Mouse (Mus musculus) olfactory bulb, adult 2 months (tissue): ENCODE measurements around the gene Plekhg3. TPM values are rescaled to one million over a fixed set of nuclear protein-coding genes. Genes with fewer than 3 reads are reported as not detected.

Experiments
- H3K27ac ChIP-seq: fragments of 200-500 bp; 2 replicates; pipeline ENCODE4 v1.5.1; 2012; ENCODE audit warnings: low read depth, low read length; ENCODE audit not compliant: insufficient read depth
- H3K4me1 ChIP-seq: fragments of 200-500 bp; 2 replicates; pipeline ENCODE4 v1.6.1; 2012; ENCODE audit warnings: low read length; ENCODE audit not compliant: control insufficient read depth, insufficient read depth
- H3K4me3 ChIP-seq: fragments of 200-500 bp; 2 replicates; pipeline ENCODE4 v1.5.1; 2012; ENCODE audit warnings: mild to moderate bottlenecking, low read depth, low read length, moderate library complexity; ENCODE audit not compliant: insufficient read depth
- CTCF ChIP-seq: fragments of 200-500 bp; IDR thresholded peaks from 2 replicates; pipeline ENCODE4 v1.5.1; 2012; ENCODE audit warnings: low read depth, mild to moderate bottlenecking, low read length, moderate library complexity; ENCODE audit not compliant: insufficient read depth
- POLR2A ChIP-seq: fragments of 200-500 bp; IDR thresholded peaks from 2 replicates; pipeline ENCODE4 v1.6.1; 2012; ENCODE audit warnings: mild to moderate bottlenecking, low read depth, low read length, moderate library complexity; ENCODE audit not compliant: insufficient read depth
- WGBS: fragments of 180-500 bp; shearing (Covaris S2); methylation state at CpG from one replicate; pipeline ENCODE4 v1.1.7; 2018; 5-methylcytosine and 5-hydroxymethylcytosine counted together
- polyA plus RNA-seq: library from polyadenylated mRNA; stranded (reverse); fragments of >200 nt; gene quantifications from 2 replicates; pipeline ENCODE4 v1.2.4, GENCODE M21; 2012; ENCODE audit warnings: low replicate concordance; ENCODE audit not compliant: missing spikeins, insufficient read depth, insufficient read length

Gene Plekhg3
- polyA plus RNA-seq, 1 experiment, result not detected

DNA sequence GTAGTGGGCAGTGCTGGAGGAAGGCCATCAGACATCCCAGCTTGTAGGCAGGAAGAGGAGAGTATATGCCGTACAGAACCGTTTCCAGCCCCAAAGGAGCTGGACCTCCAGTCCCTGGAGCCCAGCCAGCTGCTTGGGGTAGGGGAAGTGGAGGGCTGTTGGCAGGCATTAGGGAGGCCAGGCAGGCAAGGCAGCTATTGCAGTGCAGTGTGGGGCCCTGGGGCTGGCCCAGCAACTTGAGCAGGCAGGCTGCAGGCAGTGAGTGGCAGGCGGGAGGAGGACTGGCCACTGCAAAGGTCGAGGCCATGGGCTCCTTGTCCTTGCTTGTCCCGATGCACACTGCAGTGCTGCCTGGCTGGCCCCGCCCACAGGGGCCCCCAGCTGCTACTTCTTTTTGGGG, 52.1 kb downstream of the Plekhg3 start:
- Histone ChIP-seq H3K27ac (no peak overlapping the region), H3K4me3 (no peak overlapping the region), H3K4me1 (peaks cover 13% of the 10 kb centered on the region)
- no peak for TF ChIP-seq CTCF
- TF ChIP-seq POLR2A, result no peak
- 41% methylated on average over 6 of the region's 6 CpGs for WGBS

DNA sequence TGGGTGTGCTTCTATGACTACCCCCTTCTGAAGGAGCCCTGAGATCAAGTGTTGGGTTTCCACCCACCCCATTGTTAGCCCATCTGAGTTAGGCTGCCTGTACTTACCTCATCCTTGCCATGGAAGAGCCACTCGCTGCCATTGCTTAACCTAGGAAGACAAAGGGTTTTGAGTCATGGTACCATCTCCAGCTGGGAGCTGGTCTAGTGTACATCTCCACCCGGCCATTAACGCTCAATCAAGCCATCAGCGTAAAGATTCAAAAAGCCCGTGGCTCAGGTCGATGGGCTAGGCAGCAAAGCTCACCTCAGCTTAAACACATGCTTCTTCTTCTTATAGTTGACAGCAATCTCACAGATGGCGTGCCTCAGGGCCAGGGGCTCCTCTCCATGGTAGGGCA, 52.8 kb downstream of the Plekhg3 start:
- Histone ChIP-seq H3K4me1 (peaks cover 13% of the 10 kb centered on the region), H3K27ac (no peak overlapping the region), H3K4me3 (no peak overlapping the region)
- TF ChIP-seq CTCF (no peak), POLR2A (no peak)
- WGBS, result 85% methylated on average over 7 of the region's 7 CpGs

DNA sequence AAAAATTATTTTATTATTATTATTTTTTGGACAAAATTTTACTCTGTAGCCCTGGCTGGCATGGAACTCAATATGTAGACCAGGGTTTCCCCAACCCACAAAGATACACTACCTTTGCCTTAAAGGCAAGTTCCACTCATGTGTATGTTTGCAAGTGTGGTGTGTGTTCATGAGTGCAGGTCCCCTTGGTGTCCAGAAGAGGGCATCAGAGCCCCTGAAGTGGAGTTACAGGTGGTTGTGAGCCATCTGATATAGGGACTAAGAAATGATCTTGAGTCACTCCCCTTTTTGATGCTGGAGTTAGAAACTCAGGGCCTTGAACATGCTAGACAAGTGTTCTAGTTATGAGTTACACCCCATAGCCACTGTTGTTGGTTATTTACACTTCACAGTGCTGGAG, 54.3 kb downstream of the Plekhg3 start:
- TF ChIP-seq POLR2A (no peak), CTCF (no peak)
- Histone ChIP-seq H3K27ac (no peak overlapping the region), H3K4me1 (peaks cover 13% of the 10 kb centered on the region), H3K4me3 (no peak overlapping the region)

DNA sequence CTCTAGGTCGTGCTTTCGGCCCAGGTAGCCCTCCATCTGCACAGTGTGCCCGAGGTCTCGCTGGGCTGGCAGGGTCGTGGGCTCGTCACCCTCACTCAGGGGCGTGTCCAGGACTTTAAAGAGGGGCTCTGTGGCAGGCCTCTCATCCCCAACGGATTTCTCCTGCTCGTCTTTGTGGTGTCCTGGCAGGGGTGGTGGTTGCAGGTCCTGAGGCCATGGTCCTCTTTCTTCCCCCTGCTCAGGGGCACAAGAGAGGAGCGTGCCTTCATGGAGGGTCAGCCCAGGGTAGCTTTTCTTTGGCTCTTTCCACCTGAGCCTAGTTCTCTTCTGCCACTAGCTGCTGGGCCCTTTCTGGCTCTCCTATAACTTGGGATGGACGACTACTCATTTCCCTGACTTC, 56.7 kb downstream of the Plekhg3 start:
- 82% methylated on average over 11 of the region's 11 CpGs for WGBS
- no peak for TF ChIP-seq POLR2A
- TF ChIP-seq CTCF, result no peak
- H3K27ac ChIP-seq, result no peak overlapping the region
- H3K4me1 ChIP-seq, result peaks cover 10% of the 10 kb centered on the region
- no peak overlapping the region for H3K4me3 ChIP-seq

DNA sequence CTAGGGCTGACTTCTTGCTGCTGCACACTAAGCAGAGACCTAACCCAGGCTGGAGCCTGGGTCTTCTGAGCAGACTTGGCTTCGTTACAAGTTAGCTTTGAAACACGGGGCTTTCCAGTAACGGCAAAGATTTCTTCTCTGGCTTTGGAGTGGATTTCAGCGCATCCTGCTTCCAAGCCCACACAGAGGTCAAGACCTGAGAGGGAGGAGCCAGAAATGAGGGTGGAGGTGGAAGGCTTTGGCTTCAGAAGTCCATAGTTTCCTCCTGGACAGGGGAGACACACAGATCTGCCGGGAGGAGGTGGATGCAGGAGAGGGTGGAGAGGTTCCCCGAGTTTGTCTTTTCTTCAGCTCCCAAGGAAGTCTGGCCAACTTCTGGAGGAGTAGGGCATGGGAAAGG, 58.8 kb downstream of the Plekhg3 start:
- WGBS, result 64% methylated on average over 6 of the region's 6 CpGs
- Histone ChIP-seq H3K4me1 (peaks cover 16% of the 10 kb centered on the region), H3K27ac (no peak overlapping the region), H3K4me3 (no peak overlapping the region)
- TF ChIP-seq POLR2A, result no peak
- TF ChIP-seq CTCF, result no peak

DNA sequence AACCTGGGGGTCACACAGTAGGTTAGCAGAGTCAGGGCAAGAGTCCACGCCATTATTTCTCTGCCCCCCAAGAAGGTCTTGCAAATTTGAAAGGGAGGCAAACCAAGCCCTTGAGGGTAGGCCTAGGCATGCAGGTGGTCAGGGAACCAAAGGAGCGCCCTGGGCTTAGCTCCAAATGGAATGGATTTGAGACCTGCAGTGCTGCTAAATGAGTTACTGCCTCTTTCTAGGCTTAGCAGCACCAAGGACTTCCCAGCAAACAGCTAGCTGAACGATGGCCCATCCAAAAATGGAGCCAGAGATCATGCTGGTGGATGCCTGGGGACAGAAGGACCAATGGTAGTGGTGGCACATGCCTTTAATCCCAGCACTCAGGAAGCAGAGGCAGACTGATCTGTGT, 60.3 kb downstream of the Plekhg3 start:
- Histone ChIP-seq H3K27ac (no peak overlapping the region), H3K4me1 (peaks cover 30% of the 10 kb centered on the region), H3K4me3 (no peak overlapping the region)
- WGBS, result 83% methylated on average over 3 of the region's 3 CpGs
- TF ChIP-seq CTCF (no peak), POLR2A (no peak)

DNA sequence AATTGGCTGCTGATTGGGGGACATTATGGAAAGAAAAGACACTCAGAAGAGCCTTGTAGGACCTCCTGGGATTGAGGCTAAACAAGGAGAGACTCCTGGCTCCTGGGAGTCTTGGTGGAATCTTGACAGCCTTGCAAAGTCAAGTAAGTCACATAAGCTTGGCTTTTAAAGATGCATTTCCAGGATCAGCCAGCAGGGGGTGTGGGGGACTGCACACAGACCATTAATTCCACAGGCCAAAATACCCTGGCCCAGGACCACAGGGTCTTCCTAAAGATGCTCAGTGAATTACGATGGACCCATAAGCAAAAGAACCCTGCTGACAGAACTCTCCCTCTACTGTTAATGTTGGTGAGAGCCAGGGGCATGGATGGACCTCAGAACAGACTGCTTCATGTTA, 61.5 kb downstream of the Plekhg3 start:
- no peak overlapping the region for H3K27ac ChIP-seq
- no peak overlapping the region for H3K4me3 ChIP-seq
- TF ChIP-seq POLR2A, result no peak
- peak; percentile 44 for TF ChIP-seq CTCF
- peaks cover 32% of the 10 kb centered on the region for H3K4me1 ChIP-seq
- 60% methylated on average over 1 of the region's 1 CpGs for WGBS

DNA sequence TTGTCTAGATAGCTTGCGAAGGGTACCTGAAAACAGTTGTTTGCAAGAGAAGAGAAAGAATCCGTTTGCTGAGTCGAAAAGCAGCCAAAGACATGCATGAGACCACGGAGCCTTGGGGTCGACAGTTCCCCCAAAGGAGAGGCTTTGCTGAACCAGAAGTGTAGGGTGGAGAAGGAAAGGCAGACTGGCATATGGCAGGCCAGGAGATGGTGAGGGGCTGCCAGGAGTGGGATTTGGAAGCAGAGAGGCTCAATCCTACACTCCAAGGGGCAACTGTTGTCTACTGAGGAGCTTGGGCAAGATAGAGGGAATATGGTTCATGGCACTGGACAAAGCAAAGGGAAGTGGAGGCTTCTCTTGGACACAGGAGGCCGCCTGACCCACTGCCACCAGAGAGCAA, 62.6 kb downstream of the Plekhg3 start:
- H3K4me3 ChIP-seq, result no peak overlapping the region
- no peak overlapping the region; the same call in 1 of the 2 replicates for H3K27ac ChIP-seq
- TF ChIP-seq CTCF (no peak), POLR2A (no peak)
- peaks cover 32% of the 10 kb centered on the region for H3K4me1 ChIP-seq
- 90% methylated on average over 6 of the region's 6 CpGs for WGBS

DNA sequence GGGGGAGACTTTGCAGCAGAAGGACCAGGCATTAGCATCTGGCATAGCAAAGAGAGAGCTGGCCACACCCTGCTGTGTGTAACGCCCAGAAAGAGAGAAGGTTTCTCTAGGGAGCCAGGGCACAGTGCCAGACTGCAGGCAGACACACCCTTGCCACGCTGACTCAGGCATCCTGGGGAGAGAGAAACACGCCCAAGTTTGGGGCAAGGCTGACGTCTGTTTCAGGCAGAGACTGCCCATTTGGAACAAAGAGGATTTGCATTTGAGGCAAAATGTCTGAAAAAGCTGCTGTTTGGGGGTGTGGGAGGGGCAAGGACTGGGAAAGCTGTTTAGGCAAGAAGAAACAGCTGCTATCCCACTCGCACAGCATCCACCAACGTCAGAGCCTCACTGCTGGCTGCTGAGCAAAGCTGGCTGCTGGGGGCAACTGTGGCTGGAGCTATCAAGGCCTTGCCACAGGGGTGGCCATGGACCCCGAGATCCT, 63.2 kb downstream of the Plekhg3 start:
- no peak overlapping the region for H3K4me3 ChIP-seq
- no peak for TF ChIP-seq CTCF
- no peak for TF ChIP-seq POLR2A
- WGBS, result 6% methylated on average over 7 of the region's 7 CpGs
- H3K27ac ChIP-seq, result peak overlapping the region; percentile 95
- H3K4me1 ChIP-seq, result peaks cover 32% of the 10 kb centered on the region

DNA sequence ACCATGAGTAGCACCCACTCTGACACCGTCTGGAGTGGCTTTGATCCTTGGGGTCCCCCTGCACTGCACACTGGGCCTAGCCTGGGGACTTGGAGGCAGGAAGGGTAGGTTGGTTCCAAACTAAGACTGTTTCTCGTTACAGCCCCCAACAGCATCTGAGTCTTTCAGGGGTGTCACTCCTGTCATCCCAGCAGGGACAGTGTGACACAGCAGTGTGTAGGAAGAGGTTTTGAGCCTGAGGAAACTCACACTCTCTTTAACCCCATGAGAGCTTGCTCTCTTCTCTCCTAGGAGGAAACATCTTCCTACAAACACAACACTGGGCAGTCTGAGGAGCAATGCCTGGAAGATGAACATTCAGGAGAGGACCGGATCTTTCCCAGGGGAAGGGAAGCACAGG, 63.9 kb downstream of the Plekhg3 start:
- H3K4me1 ChIP-seq, result peaks cover 32% of the 10 kb centered on the region
- WGBS, result 50% methylated on average over 3 of the region's 3 CpGs
- H3K27ac ChIP-seq, result peak overlapping the region; percentile 95
- no peak overlapping the region for H3K4me3 ChIP-seq
- TF ChIP-seq POLR2A (no peak), CTCF (0 out of 2 replicates have a peak, but pooled peaks have one; percentile 0)
